Mouse (Mus musculus) heart, embryonic 12.5 days (tissue): Measurements from ENCODE around the gene Ascc2. TPM values are rescaled to one million over a fixed set of nuclear protein-coding genes. Genes with fewer than 3 reads are reported as not detected.

ENCODE experiments used
- ATAC-seq: fragments of 200-750 bp; cut with Nextera tagmentation; 2 replicates; pipeline ENCODE4 v1.8.0; 2017; ENCODE audit warnings: moderate TSS enrichment, moderate library complexity; ENCODE audit not compliant: insufficient number of reproducible peaks, low FRiP score
- H3K27ac ChIP-seq: fragments of 300-500 bp; sonication (generic); 2 replicates; pipeline ENCODE4 v1.5.1; 2016; ENCODE audit warnings: mild to moderate bottlenecking, moderate library complexity; ENCODE audit not compliant: poor library complexity, severe bottlenecking
- H3K27me3 ChIP-seq: fragments of 300-500 bp; sonication (generic); replicated peaks from 2 replicates; pipeline ENCODE4 v1.6.1; 2016; ENCODE audit warnings: mild to moderate bottlenecking, moderate library complexity
- H3K36me3 ChIP-seq: fragments of 300-500 bp; sonication (generic); 2 replicates; pipeline ENCODE4 v1.6.1; 2016; ENCODE audit warnings: mild to moderate bottlenecking, moderate library complexity
- H3K4me1 ChIP-seq: fragments of 300-500 bp; sonication (generic); replicated peaks from 2 replicates; pipeline ENCODE4 v1.6.1; 2016; ENCODE audit warnings: mild to moderate bottlenecking
- H3K4me2 ChIP-seq: fragments of 300-500 bp; sonication (generic); 2 replicates; pipeline ENCODE4 v1.6.1; 2016; ENCODE audit warnings: mild to moderate bottlenecking, moderate library complexity
- H3K4me3 ChIP-seq: fragments of 300-500 bp; sonication (generic); 2 replicates; pipeline ENCODE4 v1.5.1; 2016; ENCODE audit warnings: mild to moderate bottlenecking
- H3K9ac ChIP-seq: fragments of 300-500 bp; sonication (generic); 2 replicates; pipeline ENCODE4 v1.6.1; 2016; ENCODE audit warnings: mild to moderate bottlenecking, moderate library complexity
- H3K9me3 ChIP-seq: fragments of 300-500 bp; sonication (generic); replicated peaks from 2 replicates; pipeline ENCODE4 v1.6.1; 2016; ENCODE audit warnings: mild to moderate bottlenecking, moderate library complexity
- WGBS: fragments of 180-500 bp; shearing (Covaris S2); methylation state at CpG from one replicate; pipeline ENCODE4 v1.1.7; 2016; 5-methylcytosine and 5-hydroxymethylcytosine counted together
- polyA plus RNA-seq: library from polyadenylated mRNA; unstranded; fragments of >200 nt; fragmentation: Nextera tagmentation; extraction: Ambion mirVana; gene quantifications from 2 replicates; pipeline ENCODE4 v1.2.1, GENCODE M21; 2016

Ascc2 gene
- polyA plus RNA-seq, 1 experiment from 2014 or later: 28.0 TPM

DNA sequence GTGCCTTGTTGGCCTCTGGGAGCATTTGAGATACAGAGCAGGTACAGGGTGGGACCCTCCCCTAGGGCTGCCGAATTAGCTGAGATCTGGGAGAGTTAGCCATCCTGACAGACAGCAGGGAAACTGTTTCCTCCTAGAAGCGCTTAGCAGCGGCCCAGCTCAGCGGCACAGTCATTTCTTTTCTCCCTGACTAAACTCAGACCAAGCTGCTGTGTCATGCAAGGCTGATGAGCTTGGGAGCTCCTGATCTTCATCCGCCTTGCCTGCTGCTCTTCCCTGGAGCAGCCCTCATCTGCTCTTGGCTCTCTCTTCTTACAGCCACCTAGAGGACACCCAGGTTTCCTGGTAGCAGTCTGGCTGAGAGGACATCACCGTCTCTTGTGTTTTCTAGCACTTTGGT, 46.6 kb downstream of the Ascc2 start:
- Histone ChIP-seq H3K9me3 (no peaks in the 10 kb centered on the region), H3K4me2 (no peak overlapping the region), H3K4me1 (peaks cover 16% of the 10 kb centered on the region), H3K9ac (no peak overlapping the region), H3K4me3 (no peak overlapping the region), H3K27me3 (no peaks in the 10 kb centered on the region), H3K27ac (no peak overlapping the region), H3K36me3 (peaks cover 54% of the 10 kb centered on the region)
- 59% methylated on average over 6 of the region's 6 CpGs for WGBS
- no peak for ATAC-seq

DNA sequence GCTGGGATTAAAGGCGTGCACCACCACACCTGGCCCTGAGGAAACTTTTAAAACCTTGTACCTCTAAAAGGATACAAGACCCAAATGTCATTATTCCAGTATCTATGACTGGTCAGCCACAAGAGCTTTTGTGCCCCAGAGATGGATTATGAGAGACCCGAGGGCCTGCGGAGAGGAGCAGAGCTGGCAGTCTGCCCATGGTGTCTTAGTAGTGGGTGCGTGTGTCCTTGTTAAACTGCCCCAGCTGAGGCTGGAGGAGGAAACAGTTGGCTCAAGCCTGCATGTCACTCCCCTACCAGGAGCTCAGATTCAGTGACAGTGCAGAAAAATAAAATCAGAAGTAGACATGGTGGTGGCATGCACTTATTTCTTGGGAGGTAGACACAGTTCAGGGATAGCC, 47.5 kb downstream of the Ascc2 start:
- H3K9ac ChIP-seq: no peak overlapping the region
- H3K27ac ChIP-seq: no peak overlapping the region
- peaks cover 7% of the 10 kb centered on the region; the same call in 1 of the 2 replicates for H3K4me1 ChIP-seq
- H3K4me3 ChIP-seq: no peak overlapping the region
- peaks cover 45% of the 10 kb centered on the region for H3K36me3 ChIP-seq
- H3K27me3 ChIP-seq: no peaks in the 10 kb centered on the region
- H3K9me3 ChIP-seq: no peaks in the 10 kb centered on the region
- 76% methylated on average over 4 of the region's 4 CpGs for WGBS
- H3K4me2 ChIP-seq: no peak overlapping the region
- no peak for ATAC-seq

DNA sequence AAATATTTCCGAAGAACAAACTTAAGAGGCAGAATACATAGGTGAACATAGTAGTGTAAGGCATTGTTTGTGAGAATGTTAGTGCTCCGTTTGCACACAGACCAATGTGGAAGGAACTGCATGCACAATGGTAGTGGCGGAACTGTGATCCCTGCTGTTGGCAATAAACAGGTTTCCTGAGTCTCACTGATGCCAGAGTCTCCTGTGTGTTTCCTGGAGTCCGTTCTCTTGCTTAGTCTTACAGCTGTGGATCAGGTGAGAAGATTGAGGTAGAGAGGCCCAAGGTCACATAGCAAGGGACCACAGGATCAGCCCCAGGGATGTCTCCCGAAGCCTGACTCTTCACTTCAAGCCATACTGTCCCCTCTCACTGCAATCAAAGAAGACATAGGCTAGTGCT, 48.0 kb downstream of the Ascc2 start:
- H3K9ac ChIP-seq: no peak overlapping the region
- H3K4me2 ChIP-seq: no peak overlapping the region
- WGBS: 75% methylated on average over 5 of the region's 5 CpGs
- no peak for ATAC-seq
- no peak overlapping the region for H3K27ac ChIP-seq
- no peaks in the 10 kb centered on the region for H3K9me3 ChIP-seq
- H3K4me3 ChIP-seq: no peak overlapping the region
- H3K27me3 ChIP-seq: no peaks in the 10 kb centered on the region
- peaks cover 41% of the 10 kb centered on the region for H3K36me3 ChIP-seq
- 0 out of 2 replicates have a peak, but pooled peaks cover 5% of the 10 kb centered on the region for H3K4me1 ChIP-seq

DNA sequence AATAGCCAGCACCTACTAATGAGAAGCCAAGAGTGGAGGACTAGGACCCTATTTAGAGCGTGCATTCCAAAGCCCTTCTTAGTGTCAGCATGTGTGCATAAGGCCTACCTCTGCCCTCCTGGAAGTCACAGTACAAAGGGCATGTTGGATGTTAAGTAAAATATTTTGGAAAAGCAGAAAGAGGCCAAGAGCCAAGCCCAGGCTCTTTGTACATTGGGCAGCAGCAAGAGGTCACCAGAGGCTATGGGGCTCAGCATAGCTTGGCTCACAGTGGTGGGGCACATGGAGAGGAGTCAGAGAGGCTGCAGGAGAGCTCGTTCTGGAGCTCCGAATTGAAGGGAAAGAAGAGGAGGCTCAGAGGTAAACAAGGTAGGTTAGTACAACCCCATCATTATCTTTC, 49.5 kb downstream of the Ascc2 start:
- WGBS: 72% methylated on average over 3 of the region's 3 CpGs
- Histone ChIP-seq H3K4me2 (no peak overlapping the region), H3K27ac (no peak overlapping the region), H3K36me3 (peaks cover 26% of the 10 kb centered on the region), H3K4me3 (no peak overlapping the region), H3K4me1 (no peaks in the 10 kb centered on the region), H3K27me3 (no peaks in the 10 kb centered on the region), H3K9ac (no peak overlapping the region), H3K9me3 (no peaks in the 10 kb centered on the region)
- ATAC-seq: no peak

DNA sequence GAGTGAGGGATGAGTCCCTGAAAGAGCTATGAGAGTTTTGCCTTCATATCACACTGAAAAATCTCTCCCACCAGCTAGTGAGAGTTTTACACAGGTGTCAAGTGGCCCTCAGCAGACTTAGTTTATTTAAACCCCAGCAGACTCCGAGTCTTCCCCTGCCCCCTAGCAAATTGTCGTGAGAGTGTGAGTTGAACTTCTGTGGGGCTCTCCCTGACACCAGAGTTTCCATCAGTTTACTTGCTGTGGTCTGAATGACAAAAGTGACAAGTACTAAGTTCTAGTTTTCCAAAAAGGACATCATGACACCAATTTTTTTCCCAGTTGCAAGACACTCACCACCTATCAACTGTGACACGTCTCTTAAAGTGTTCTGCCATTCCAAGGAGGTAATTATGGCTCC, 50.3 kb downstream of the Ascc2 start:
- no peaks in the 10 kb centered on the region for H3K9me3 ChIP-seq
- no peak overlapping the region for H3K9ac ChIP-seq
- no peaks in the 10 kb centered on the region for H3K27me3 ChIP-seq
- 47% methylated on average over 3 of the region's 3 CpGs for WGBS
- H3K4me3 ChIP-seq: no peak overlapping the region
- no peak overlapping the region for H3K27ac ChIP-seq
- no peak for ATAC-seq
- H3K4me1 ChIP-seq: no peaks in the 10 kb centered on the region
- peaks cover 18% of the 10 kb centered on the region for H3K36me3 ChIP-seq
- H3K4me2 ChIP-seq: no peak overlapping the region

DNA sequence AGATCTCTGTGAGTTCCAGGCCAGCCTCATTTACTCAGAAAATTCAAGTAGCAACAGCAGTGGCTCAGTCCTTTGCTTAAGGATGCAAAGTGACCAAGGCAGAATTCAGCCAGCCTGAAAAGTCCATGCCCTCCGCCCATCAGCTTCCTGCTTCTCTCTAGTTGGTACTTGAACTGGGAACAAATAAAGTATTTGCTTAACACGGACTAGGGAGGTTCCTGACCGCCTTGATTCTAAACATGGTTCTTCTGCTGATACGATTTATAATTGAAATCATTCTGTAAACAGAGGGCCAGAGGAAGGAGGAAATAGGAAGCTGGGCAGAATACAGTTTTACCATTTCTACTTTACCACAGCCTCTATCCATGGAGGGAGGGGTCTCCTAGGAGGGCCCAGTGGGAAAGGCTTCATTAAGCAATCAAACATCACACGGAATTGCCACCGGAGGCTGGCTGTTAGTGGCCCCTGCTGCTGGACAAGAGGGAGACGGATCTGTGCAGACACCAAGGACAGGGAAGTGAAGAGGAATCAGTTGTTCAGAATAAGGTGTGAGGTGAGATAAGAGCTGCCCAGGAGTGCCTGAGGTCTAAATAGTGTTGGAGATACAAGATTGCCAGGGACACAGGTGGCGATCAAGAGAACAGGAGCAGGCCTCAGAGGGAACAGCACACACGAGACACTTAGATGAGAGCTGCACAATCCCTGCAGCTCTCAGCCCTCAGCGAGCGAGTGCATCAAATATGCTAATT, 51.3 kb downstream of the Ascc2 start:
- H3K27me3 ChIP-seq: no peaks in the 10 kb centered on the region
- no peak for ATAC-seq
- WGBS: 55% methylated on average over 11 of the region's 11 CpGs
- H3K4me3 ChIP-seq: no peak overlapping the region
- no peak overlapping the region for H3K4me2 ChIP-seq
- no peaks in the 10 kb centered on the region for H3K4me1 ChIP-seq
- H3K27ac ChIP-seq: no peak overlapping the region
- H3K9me3 ChIP-seq: no peaks in the 10 kb centered on the region
- no peak overlapping the region for H3K9ac ChIP-seq
- peaks cover 9% of the 10 kb centered on the region; the same call in 1 of the 2 replicates for H3K36me3 ChIP-seq

DNA sequence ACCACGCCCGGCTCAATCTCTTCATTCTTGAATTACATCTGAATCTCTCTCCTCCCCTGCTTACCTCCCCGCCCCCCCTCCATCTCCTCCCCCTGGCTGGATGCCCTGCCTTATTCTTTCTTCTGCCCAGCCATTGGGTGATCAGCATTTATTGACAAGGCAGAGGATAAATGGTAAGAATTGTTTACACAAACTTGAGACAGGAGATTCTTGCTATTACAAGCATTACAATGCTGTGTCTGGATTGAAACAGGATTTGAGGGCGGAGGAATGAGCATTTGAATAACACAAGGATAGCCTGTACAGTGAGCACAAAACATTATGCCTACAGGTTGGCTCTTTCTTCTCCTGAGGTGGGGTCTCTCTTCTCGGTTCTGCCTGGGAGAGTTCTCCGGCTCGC, 52.8 kb downstream of the Ascc2 start:
- no peak overlapping the region for H3K27ac ChIP-seq
- no peak overlapping the region for H3K4me2 ChIP-seq
- H3K9ac ChIP-seq: no peak overlapping the region
- H3K4me1 ChIP-seq: no peaks in the 10 kb centered on the region
- no peaks in the 10 kb centered on the region for H3K27me3 ChIP-seq
- no peak for ATAC-seq
- no peak overlapping the region for H3K4me3 ChIP-seq
- no peaks in the 10 kb centered on the region for H3K36me3 ChIP-seq
- H3K9me3 ChIP-seq: peaks cover 5% of the 10 kb centered on the region; the same call in 1 of the 2 replicates
- 78% methylated on average over 7 of the region's 7 CpGs for WGBS

DNA sequence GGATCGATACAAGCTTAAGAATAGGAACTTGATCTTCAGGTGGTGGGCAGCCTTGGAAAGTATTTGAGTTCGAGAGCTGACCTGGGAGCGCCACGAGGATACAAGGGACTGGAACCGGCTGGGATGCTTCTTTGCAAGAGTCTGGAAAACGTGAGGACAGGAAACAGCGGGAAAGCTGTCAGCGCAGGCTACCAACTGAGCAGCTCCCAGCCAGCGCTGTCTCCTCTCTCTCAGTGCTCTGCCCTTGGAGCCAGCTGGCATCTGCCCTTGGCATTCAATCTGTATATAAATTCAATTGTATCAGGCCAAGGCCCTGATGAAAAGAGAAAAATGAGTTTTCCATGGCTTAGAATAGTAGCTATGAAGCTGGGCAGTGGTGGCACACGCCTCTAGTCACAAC, 53.7 kb downstream of the Ascc2 start:
- 41% methylated on average over 10 of the region's 10 CpGs for WGBS
- H3K27me3 ChIP-seq: no peaks in the 10 kb centered on the region
- ATAC-seq: no peak

DNA sequence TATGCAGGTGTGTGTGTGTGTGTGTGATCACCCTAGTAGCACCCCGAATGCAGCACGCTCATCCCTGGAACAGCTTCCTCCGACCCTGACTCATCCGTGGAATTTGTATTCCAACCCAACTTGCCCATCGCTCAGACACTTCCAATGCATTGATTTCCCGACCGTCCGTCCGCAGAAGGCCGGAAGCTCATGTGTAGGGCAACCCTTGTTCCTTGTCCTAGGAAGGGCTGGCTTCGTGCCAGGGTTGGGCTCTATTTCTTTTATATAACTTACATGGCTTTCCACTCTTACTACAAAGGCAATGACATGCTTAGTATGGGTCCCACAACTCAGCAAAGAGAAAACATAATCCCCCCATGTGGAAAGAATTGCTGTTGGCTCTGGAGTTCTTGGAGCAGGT, 54.6 kb downstream of the Ascc2 start:
- Histone ChIP-seq H3K27me3 (no peaks in the 10 kb centered on the region), H3K9me3 (peaks cover 5% of the 10 kb centered on the region; the same call in 1 of the 2 replicates), H3K36me3 (no peaks in the 10 kb centered on the region), H3K4me2 (no peak overlapping the region), H3K4me1 (no peaks in the 10 kb centered on the region), H3K27ac (no peak overlapping the region), H3K9ac (no peak overlapping the region), H3K4me3 (no peak overlapping the region)
- no peak for ATAC-seq
- WGBS: 90% methylated on average over 11 of the region's 11 CpGs

More for the DNA sequence above, 53.7 kb downstream of the Ascc2 start:
- H3K4me1 ChIP-seq: no peaks in the 10 kb centered on the region
- H3K4me2 ChIP-seq: no peak overlapping the region
- H3K9ac ChIP-seq: no peak overlapping the region
- peaks cover 5% of the 10 kb centered on the region; the same call in 1 of the 2 replicates for H3K9me3 ChIP-seq
- H3K27ac ChIP-seq: no peak overlapping the region
- no peaks in the 10 kb centered on the region for H3K36me3 ChIP-seq
- no peak overlapping the region for H3K4me3 ChIP-seq

DNA sequence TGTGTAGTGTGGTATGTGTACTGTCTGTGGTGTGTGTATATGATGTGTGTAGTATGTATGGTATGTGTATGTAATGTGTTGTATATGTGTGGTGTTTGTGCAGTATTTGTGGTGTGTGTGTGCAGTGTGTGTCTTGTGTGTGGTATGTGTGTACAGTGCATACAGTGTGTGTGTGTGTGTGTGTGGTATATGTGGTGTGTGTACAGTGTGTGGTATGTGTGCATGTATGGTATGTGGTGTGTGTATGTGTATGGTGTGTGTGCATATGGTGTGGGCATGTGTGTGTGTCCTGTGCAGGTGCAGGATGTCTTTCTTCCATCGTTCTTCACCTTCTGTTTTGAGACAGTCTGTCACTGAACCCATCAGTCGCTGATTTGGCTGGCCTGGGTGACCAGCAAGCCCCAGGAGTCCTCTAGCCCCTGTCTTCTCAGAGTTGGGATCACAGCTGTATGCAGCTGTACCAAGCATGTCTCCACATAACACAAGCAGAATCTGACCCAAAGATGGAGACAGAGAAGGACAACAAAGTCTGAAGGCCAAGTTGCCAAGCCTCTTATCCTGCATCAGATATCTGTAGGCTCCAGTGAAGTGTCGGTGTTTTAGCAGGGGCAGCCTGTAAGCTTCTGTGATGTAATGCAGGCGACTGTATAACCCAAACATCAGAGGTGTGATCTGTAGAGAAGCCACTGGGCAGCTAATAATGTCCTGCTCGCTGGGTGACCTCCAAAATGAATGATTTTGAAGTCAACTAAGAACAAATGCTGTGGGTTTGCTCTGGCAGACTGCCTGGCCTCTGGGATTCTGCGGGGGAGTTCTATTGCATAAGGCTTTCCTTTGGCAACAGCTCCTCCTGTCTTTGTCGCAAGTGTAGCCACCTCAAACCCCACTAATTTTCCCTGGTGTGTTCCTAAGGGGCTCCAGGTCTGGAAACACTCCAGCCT, 59.8 kb downstream of the Ascc2 start:
- WGBS: 39% methylated on average over 7 of the region's 7 CpGs
- Histone ChIP-seq H3K9ac (no peak overlapping the region), H3K27ac (no peak overlapping the region)

DNA sequence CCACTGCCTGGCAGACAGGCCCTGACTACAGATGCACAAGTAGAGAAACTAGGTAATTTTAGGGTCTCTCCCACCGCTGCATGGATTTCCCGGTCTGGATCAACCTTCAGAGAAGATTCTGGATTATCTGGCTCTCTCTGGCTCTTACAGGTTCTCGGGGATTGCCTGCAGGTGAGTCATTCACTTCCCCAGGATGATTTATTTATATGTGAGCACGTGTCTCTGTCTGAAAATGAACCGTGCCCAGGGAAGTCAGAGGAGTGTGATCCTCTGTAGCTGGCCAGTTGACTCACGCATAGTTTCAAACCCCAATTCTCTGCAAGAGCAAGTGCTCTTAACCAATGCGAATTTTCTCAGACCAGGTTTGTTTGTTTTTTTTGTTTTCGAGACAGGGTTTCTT, 63.2 kb downstream of the Ascc2 start:
- Histone ChIP-seq H3K27ac (no peak overlapping the region), H3K4me1 (peaks cover 12% of the 10 kb centered on the region), H3K4me3 (no peak overlapping the region), H3K36me3 (peaks cover 28% of the 10 kb centered on the region), H3K9me3 (no peaks in the 10 kb centered on the region; the same call in 1 of the 2 replicates), H3K9ac (no peak overlapping the region), H3K27me3 (no peaks in the 10 kb centered on the region), H3K4me2 (no peak overlapping the region)
- no peak for ATAC-seq
- WGBS: 83% methylated on average over 8 of the region's 8 CpGs

More for the DNA sequence above, 59.8 kb downstream of the Ascc2 start:
- Histone ChIP-seq H3K4me3 (no peak overlapping the region), H3K4me1 (no peaks in the 10 kb centered on the region), H3K27me3 (no peaks in the 10 kb centered on the region), H3K36me3 (peaks cover 20% of the 10 kb centered on the region), H3K9me3 (peaks cover 5% of the 10 kb centered on the region; the same call in 1 of the 2 replicates), H3K4me2 (no peak overlapping the region)
- no peak for ATAC-seq
